Comparison of ENCODE assay signal across 7 mouse cellular contexts in the genomic region with DNA sequence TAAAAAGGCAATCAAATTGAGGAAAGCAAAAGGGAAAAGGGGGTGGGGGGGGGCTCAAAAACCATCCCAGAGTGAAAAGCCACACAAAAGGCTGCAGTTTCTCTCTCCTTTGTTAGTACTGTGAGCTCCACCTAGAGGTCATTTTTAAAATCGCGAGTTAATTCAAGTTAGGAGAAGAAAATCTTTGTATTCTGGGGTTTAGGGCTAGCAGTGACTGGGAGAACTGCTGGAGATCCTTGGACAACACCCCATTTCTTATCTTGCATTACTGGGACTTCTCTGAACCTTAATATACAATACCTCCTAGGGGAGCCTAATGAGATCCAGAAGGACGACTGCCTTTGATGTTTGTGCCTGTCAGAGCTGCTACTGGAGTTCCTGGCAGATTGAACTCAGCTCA.
A peak's percentile ranks its signal among the peaks of the same experiment; 100 is the strongest.
DNase-seq lines count a peak whose midpoint lies in the region; ATAC-seq and TF ChIP-seq lines count a peak whose summit lies in the region.

No protein-coding gene starts in this region.

- ATAC-seq in lung, embryonic 14.5 days (ENCODE audit: insufficient read depth): peak; percentile 85
- ATAC-seq in forebrain, embryonic 15.5 days (replicated peaks): peak; percentile 58
- peak; percentile 70 for ATAC-seq in midbrain, embryonic 11.5 days (ENCODE audit: low FRiP score)

- peak; percentile 53 for TF ChIP-seq CTCF in lung, embryonic 14.5 days (IDR thresholded peaks at IDR 0.05; ENCODE audit: low read depth)

- no peak overlapping the region for H3K27ac ChIP-seq in lung, embryonic 14.5 days (ENCODE audit: low read depth)
- H3K27ac ChIP-seq in forebrain, embryonic 15.5 days (replicated peaks): no peak overlapping the region
- no peak overlapping the region for H3K27ac ChIP-seq in midbrain, embryonic 11.5 days (ENCODE audit: low read depth, low read length)

- H3K4me1 ChIP-seq in lung, embryonic 14.5 days (ENCODE audit: insufficient read depth): no peaks in the 10 kb centered on the region
- H3K4me1 ChIP-seq in forebrain, embryonic 15.5 days: 0 out of 2 replicates have a peak, but pooled peaks cover 2% of the 10 kb centered on the region
- H3K4me1 ChIP-seq in midbrain, embryonic 11.5 days (ENCODE audit: control insufficient read depth, insufficient read depth, low read length): no peaks in the 10 kb centered on the region

- H3K9me3 ChIP-seq in lung, embryonic 14.5 days (ENCODE audit: low read depth, low read length): no peaks in the 10 kb centered on the region
- H3K9me3 ChIP-seq in forebrain, embryonic 15.5 days: no peaks in the 10 kb centered on the region
- H3K9me3 ChIP-seq in midbrain, embryonic 11.5 days (ENCODE audit: control insufficient read depth, low read length): no peaks in the 10 kb centered on the region

- H3K4me2 ChIP-seq in lung, embryonic 14.5 days: no peak overlapping the region
- no peak overlapping the region for H3K4me2 ChIP-seq in forebrain, embryonic 15.5 days (replicated peaks)
- no peak overlapping the region for H3K4me2 ChIP-seq in midbrain, embryonic 11.5 days

- H3K9ac ChIP-seq in lung, embryonic 14.5 days: no peak overlapping the region
- no peak overlapping the region for H3K9ac ChIP-seq in forebrain, embryonic 15.5 days (replicated peaks)
- H3K9ac ChIP-seq in midbrain, embryonic 11.5 days (ENCODE audit: low read length): no peak overlapping the region

- H3K4me3 ChIP-seq in lung, embryonic 14.5 days (ENCODE audit: low read depth, low read length): no peak overlapping the region
- no peak overlapping the region for H3K4me3 ChIP-seq in forebrain, embryonic 15.5 days
- H3K4me3 ChIP-seq in midbrain, embryonic 11.5 days (ENCODE audit: low read depth, low read length): no peak overlapping the region

- peak; percentile 88 for DNase-seq in lung, embryonic 14.5 days
- DNase-seq in lung, postnatal 14 days: no peak
- DNase-seq in cerebellum, adult 11 months: peak; percentile 17
- peak; percentile 93 for DNase-seq in midbrain, embryonic 11.5 days (ENCODE audit: low spot score, missing footprints)
- no peak for DNase-seq in spleen, postnatal 4 days (ENCODE audit: low spot score in 2 of 2)
- no peak for DNase-seq in ovary, postnatal 14 days (ENCODE audit: low spot score)

- H3K36me3 ChIP-seq in lung, embryonic 14.5 days (ENCODE audit: insufficient read depth): no peaks in the 10 kb centered on the region
- H3K36me3 ChIP-seq in forebrain, embryonic 15.5 days: no peaks in the 10 kb centered on the region
- H3K36me3 ChIP-seq in midbrain, embryonic 11.5 days (ENCODE audit: control insufficient read depth, insufficient read depth, low read length): no peaks in the 10 kb centered on the region

- no peaks in the 10 kb centered on the region for H3K27me3 ChIP-seq in lung, embryonic 14.5 days (ENCODE audit: insufficient read depth, low read length)
- no peaks in the 10 kb centered on the region for H3K27me3 ChIP-seq in forebrain, embryonic 15.5 days
- no peaks in the 10 kb centered on the region for H3K27me3 ChIP-seq in midbrain, embryonic 11.5 days (ENCODE audit: control insufficient read depth, insufficient read depth, low read length)

- WGBS in lung, embryonic 14.5 days: 9% methylated on average over 3 of the region's 3 CpGs
- WGBS in forebrain, embryonic 15.5 days: 7% methylated on average over 3 of the region's 3 CpGs
- 7% methylated on average over 3 of the region's 3 CpGs for WGBS in midbrain, embryonic 11.5 days

Comparison
In these comparisons a context has a peak if more than half of its experiments do, and no peak if none do; other contexts are left out.
1. DNase-seq: peak in lung, embryonic 14.5 days (single experiment), cerebellum, adult 11 months (single experiment) and midbrain, embryonic 11.5 days (single experiment); none in lung, postnatal 14 days (single experiment), spleen, postnatal 4 days (0 of 2) and ovary, postnatal 14 days (single experiment).
2. Peak in every context shown above with its lines, with median percentiles within 50 percentile points of each other: ATAC-seq.